Mouse (Mus musculus): ENCODE results near the gene Defb22.

The Defb22 gene

GRCm38 (mm10) chr2:152490038-152490437 lies at the start of gene Defb22:
Gene Defb22, minus strand, starts transcription at chr2:152490138.
- in situ Hi-C loops (cut with MboI) = no loop called here

DNA sequence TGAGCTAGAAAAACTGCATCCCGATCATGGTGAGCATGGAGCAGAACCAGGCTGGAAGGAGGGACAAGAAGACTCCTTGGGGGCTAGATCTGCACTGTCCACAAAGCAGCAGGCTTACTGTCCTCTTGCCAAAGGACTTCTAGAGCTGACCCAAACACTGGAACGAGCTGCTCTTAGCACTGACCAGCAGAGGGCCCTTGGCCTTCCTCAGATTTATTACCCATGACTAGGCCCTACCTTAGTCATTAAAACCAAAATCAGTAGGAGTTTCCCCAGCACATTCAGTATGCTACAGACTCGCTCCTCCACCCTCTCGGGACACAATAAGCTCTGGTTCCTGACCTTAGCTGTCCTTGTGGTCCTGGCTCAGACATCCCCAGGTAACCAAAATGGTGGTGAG lies 28.0 kb upstream of the Defb22 start, which contains the start of gene Defb28:
TSS of gene Defb28 (plus strand) at position 275 of the 400 bp plus-strand sequence.
- in situ Hi-C loops (cut with MboI) = no loop called here

- in situ Hi-C loops (cut with MboI) = no loop called here
Observed at GRCm38 (mm10) chr2:152516084-152516483, 26.1 kb upstream of the Defb22 start.

GRCm38 (mm10) chr2:152511592-152511991 lies 21.7 kb upstream of the Defb22 start, which contains the start of gene Defb26:
Gene Defb26, minus strand, starts transcription at chr2:152511692.
- in situ Hi-C loops (cut with MboI) = no loop called here

- in situ Hi-C loops (cut with MboI) = no loop called here
Observed at GRCm38 (mm10) chr2:152503950-152504349, 14.0 kb upstream of the Defb22 start.

GRCm38 (mm10) chr2:152500863-152501229 lies 10.9 kb upstream of the Defb22 start:
- in situ Hi-C loops (cut with MboI) = no loop called here

GRCm38 (mm10) chr2:152500204-152500862 lies 10.4 kb upstream of the Defb22 start:
- in situ Hi-C loops (cut with MboI) = no loop called here

GRCm38 (mm10) chr2:152498020-152498419 lies 8.1 kb upstream of the Defb22 start:
- in situ Hi-C loops (cut with MboI) = no loop called here

- in situ Hi-C loops (cut with MboI) = no loop called here
Observed at GRCm38 (mm10) chr2:152493151-152493550, 3.2 kb upstream of the Defb22 start.

DNA sequence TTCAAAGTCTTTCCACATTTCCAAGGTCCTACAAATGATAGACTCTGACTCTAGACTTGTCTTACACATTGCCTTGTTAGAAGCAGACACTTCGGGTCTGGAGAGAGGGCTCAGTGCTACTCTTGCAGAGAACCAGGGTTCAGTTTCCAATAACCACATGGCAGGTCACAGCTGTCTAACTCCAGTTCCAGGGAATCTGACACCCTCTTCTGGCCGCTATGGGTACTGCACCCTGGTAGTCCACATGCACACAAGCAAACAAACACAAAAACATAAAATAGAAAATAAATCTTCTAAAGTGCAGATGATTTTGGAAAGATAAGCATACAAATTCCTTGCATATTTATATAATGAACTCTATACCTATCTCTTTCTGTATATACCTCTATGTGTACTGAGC lies 2.9 kb downstream of the Defb22 start:
- in situ Hi-C loops (cut with MboI) = no loop called here

DNA sequence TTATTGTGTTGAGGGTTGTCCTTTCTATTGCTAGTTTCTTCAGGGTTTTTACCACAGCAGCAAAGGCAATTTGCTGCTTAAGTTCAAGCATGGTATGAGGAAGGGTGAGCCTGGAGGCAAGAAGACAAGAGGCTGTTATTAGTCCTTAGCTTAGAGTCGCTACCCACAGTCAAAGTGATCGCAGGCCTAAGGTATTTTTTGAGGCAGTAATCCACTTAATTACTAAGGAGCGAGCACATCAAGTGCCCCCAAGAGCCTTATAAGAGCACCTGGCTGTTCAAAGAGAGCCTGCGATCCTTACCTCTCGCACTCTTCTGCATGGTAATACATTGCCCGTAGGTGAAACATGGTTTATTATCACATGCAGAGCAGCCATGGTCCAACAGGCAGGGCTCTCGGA lies 8.2 kb downstream of the Defb22 start:
- in situ Hi-C loops (cut with MboI) = no loop called here

DNA sequence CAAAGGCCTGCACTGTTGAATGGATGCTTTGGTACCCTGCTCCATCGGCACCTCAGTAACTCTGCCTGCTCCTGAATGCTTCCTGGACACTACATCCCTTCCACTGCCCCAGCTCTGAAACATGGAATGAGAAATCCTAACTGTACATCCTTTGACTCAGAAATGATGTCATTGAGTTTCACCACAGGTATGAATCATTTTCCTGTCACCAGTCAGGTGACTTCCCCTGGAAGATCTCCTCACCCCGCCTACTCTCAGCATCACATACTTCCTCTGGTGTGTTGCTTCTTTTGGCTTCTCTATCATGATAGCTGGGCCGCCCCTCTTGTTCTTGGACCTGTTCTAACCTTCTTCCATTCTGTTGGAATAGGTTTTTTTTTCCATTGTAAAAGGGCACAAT lies 9.1 kb downstream of the Defb22 start:
- in situ Hi-C loops (cut with MboI) = no loop called here

DNA sequence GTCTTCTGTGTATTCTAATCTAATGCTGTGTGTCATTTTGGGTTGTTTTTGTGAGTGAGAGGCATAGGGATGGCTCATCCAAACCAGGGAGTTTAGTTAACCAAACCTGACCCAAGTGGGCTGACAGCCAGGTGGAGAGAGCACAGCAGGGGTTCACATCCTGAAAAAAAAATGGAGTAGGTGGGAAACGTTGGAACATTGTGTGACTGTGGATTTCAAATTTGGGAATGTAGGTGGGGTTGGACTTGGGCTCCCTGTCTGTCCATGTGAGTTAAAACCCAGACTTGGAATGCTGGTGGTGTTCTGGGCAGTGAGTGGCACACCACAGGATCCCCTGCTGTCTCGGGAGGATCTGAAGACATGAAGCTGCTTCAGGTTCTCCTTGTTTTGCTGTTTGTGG lies 13.2 kb downstream of the Defb22 start, which contains the start of gene Defb20:
TSS of gene Defb20 (plus strand) at position 301 of the 400 bp plus-strand sequence.
- in situ Hi-C loops (cut with MboI) = no loop called here

GRCm38 (mm10) chr2:152472434-152472833 lies 17.5 kb downstream of the Defb22 start:
- in situ Hi-C loops (cut with MboI) = no loop called here

GRCm38 (mm10) chr2:152470973-152471372 lies 19.0 kb downstream of the Defb22 start:
- in situ Hi-C loops (cut with MboI) = no loop called here

DNA sequence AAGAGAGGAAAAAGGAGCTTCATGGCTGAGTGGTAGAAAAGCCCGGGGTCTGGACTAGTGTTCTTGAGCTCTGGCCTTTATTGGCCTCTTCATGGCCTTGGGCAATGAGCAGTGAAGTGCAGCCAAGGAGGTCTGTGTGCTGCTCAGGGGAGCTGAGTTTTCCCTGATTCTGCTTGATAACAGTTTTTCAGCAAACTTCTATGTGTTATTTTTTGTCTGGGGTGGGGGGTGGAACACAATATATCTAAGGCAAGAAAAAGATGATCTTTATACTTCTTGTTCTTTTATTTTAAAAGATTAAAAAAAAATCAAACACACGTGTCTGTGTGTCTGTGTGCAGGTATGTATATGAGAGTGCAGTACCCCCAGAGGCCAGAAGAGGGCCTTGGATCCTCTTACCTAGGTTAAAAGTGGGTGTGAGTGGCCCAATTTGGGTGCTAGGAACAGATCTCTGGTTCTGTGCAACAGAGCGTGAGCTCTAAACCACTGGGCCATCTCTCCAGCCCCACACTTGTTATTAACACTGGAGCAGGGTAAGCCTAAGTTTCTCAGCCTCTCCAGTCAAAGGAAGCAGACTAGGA lies 25.3 kb downstream of the Defb22 start, which contains the start of gene Defb23:
TSS of gene Defb23 (minus strand) at position 51 of the 581 bp plus-strand sequence.
- in situ Hi-C loops (cut with MboI) = no loop called here

DNA sequence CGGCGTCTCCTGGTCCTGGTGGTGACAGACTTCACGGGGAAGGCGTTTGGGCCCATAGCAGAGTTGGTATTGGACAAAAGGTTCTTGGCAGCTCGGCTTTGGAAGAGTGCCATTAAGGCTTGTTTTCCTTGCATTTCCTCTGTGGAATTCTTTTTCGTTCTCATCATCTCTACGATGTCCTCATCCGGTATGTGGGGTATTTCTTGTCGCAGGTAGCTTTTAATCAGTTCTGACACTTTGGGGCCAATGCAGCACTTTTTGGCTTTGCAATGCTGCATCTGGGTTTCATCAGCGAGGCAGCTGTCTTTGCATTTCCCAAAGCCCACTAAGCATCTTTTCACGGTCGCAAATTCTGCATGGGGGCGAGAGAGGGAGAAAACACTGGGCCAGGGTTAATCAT lies 30.7 kb downstream of the Defb22 start:
- in situ Hi-C loops (cut with MboI) = no loop called here

DNA sequence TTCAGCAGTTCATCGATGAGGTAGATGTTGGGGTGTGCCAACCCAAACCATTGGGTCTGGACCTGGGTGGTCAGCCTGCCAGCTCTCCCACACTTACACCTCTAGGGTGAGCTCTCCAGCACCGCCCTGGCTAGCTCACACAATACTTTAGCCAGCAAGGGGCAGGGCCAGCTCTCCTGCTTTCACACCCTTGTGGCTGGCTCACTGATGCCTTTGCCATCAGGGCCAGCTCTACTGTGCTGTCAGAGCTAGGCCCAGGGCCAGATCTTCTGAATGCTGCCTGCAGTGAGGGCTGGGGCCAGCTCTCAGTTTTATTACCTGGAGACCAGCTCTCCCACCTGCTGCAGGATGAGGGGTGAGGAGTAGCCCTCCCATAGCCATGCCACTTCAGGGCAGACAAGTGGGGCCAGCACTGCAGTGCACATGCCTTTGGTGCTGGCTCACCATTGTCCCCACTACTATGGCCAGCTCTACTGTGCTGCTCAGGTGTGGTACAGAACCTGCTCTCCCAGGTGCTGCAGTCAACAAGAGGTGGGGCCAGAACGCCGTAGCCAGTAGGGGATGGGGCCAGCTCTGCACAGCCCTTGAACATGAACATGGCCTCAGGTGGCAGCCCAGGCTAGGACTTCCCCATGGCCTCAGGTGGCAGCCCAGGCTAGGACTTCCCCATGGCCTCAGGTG lies 37.7 kb downstream of the Defb22 start:
- in situ Hi-C loops (cut with MboI) = no loop called here

DNA sequence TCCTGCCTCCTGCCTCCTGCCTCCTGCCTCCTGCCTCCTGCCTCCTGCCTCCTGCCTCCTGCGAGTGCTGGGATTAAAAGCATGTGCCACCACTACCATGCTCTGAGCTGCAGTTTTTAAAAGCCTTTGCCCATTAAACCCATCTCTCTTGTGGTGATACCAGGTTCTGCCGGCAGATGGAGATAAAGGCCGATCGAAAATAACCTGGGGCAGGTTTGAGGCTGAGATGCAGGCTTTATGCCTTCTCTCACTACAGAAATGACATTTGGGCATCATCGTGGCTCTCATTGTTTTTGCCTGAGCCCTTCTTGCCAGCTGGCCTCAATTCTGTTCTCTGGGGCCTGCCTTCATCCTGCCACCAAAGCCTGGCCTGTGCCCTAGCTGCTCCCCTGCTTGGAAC lies 39.7 kb downstream of the Defb22 start:
- in situ Hi-C loops (cut with MboI) = no loop called here

- in situ Hi-C loops (cut with MboI) = no loop called here
Observed at GRCm38 (mm10) chr2:152447461-152447860, 42.5 kb downstream of the Defb22 start.

DNA sequence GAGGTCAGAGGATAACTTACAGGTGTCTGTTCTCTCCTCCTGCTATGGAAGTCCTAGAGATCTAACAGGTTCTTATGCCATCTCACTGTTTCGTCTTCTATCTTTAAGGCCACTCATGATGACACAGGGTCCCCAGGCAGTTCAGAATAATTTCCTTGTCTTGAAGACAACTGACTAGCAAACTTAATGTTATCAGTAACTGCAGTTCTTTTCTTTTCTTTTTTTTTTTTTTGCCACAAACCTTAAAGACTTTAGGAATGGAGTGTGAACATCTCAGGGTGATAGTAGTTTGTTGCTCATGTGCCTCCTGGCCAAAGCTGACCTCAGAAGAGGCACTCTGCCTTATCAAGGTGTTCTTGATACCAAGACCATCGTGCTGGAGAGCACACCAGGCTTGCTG lies 43.3 kb downstream of the Defb22 start:
- in situ Hi-C loops (cut with MboI) = no loop called here

DNA sequence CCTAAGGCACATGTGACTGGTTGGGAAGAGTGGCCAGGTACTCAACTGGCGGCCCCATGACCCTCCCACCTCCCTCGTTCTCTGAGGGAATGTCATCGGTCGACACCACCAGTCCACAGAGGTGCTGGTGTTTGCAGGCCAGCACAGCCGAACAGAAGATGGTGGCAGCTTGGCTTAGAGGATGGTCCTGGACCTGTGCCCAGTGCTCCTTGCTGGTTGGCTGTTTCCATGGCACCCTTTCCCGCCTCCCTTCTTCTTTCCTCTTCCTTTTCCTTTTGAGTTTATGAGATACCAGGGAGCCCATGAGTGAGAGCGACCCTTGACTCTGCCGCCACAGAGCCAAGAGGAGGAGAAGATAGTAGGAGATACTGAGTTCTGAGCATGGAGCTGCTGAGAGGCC lies 46.7 kb downstream of the Defb22 start:
- in situ Hi-C loops (cut with MboI) = no loop called here

GRCm38 (mm10) chr2:152442322-152442721 lies 47.6 kb downstream of the Defb22 start:
- in situ Hi-C loops (cut with MboI) = no loop called here
